In genomic region chr1:88699401-88699800, GRCm38 (mm10) we compare ENCODE assay signal across 8 mouse cellular contexts. TPM values are rescaled to one million over a fixed set of nuclear protein-coding genes. Genes with fewer than 3 reads are reported as not detected.
DNase-seq lines count a peak whose midpoint lies in the region; ATAC-seq lines count a peak whose summit lies in the region.

No protein-coding gene starts in this region.

- peak; percentile 76 to 77 for DNase-seq in right cerebral cortex, postnatal 10 days (ENCODE audit: low spot score in 2 of 2)
- no peak for DNase-seq in right cerebral cortex, postnatal 36 days (ENCODE audit: low spot score in 2 of 2)
- peak; percentile 88 for DNase-seq in embryo, embryonic 10 days (ENCODE audit: low spot score)
- DNase-seq in kidney, postnatal 36 days = peak; percentile 39 to 52
- no peak for DNase-seq in frontal cortex, postnatal 25 days (ENCODE audit: low spot score in 2 of 2)

- peaks cover 13% of the 10 kb centered on the region for H3K4me1 ChIP-seq in heart, embryonic 15.5 days (replicated peaks)
- H3K4me1 ChIP-seq in midbrain, embryonic 13.5 days (replicated peaks) = peaks cover 29% of the 10 kb centered on the region

- no peaks in the 10 kb centered on the region for H3K36me3 ChIP-seq in heart, embryonic 15.5 days
- peaks cover 20% of the 10 kb centered on the region for H3K36me3 ChIP-seq in midbrain, embryonic 13.5 days

- peak overlapping the region; percentile 76 for H3K4me2 ChIP-seq in heart, embryonic 15.5 days
- H3K4me2 ChIP-seq in midbrain, embryonic 13.5 days (replicated peaks) = peak overlapping the region; percentile 75

- WGBS in heart, embryonic 15.5 days = 21% methylated on average over 5 of the region's 5 CpGs
- WGBS in midbrain, embryonic 13.5 days = 4% methylated on average over 5 of the region's 5 CpGs

- H3K27ac ChIP-seq in heart, embryonic 15.5 days = peak overlapping the region; percentile 89
- peak overlapping the region; percentile 98 for H3K27ac ChIP-seq in midbrain, embryonic 13.5 days

- ATAC-seq in heart, embryonic 15.5 days (replicated peaks; ENCODE audit: insufficient number of reproducible peaks, insufficient read depth, low FRiP score, low read depth) = no peak
- no peak for ATAC-seq in midbrain, embryonic 13.5 days
- no peak for ATAC-seq in megakaryocyte progenitor cell, adult 5-6 weeks (replicated peaks; ENCODE audit: poor library complexity)

- H3K9me3 ChIP-seq in heart, embryonic 15.5 days (replicated peaks) = no peaks in the 10 kb centered on the region
- no peaks in the 10 kb centered on the region for H3K9me3 ChIP-seq in midbrain, embryonic 13.5 days

- no peaks in the 10 kb centered on the region for H3K27me3 ChIP-seq in heart, embryonic 15.5 days
- peaks cover 5% of the 10 kb centered on the region; the same call in 1 of the 2 replicates for H3K27me3 ChIP-seq in midbrain, embryonic 13.5 days

- H3K4me3 ChIP-seq in heart, embryonic 15.5 days = peak overlapping the region; percentile 88
- H3K4me3 ChIP-seq in midbrain, embryonic 13.5 days (replicated peaks) = peak overlapping the region; percentile 95

- H3K9ac ChIP-seq in heart, embryonic 15.5 days = 0 out of 2 replicates have a peak overlapping the region, but pooled peaks have one; percentile 83
- peak overlapping the region; percentile 100 for H3K9ac ChIP-seq in midbrain, embryonic 13.5 days (replicated peaks)

RNA-seq across cellular contexts. Expression of gene Arl4c, which starts 2.6 kb away (rescaled TPM):
- 7.0 and 9.2 TPM in 2 replicates for polyA plus RNA-seq in heart, embryonic 15.5 days (2015; fragmentation: Nextera tagmentation; extraction: Ambion mirVana)
- polyA plus RNA-seq in midbrain, embryonic 13.5 days (2015; fragmentation: Nextera tagmentation; extraction: Ambion mirVana) = 45.6 and 47.7 TPM in 2 replicates
- total RNA-seq in megakaryocyte progenitor cell, adult 5-6 weeks (2015) = 3.3 and 5.5 TPM in 2 replicates
- total RNA-seq in megakaryocyte progenitor cell, adult 5-6 weeks (2017) = 4.5 and 5.0 TPM in 2 replicates

Comparison
In these comparisons a context has a peak if more than half of its experiments do, and no peak if none do; other contexts are left out.
1. DNase-seq: peak in right cerebral cortex, postnatal 10 days (2 of 2), embryo, embryonic 10 days (single experiment) and kidney, postnatal 36 days (2 of 2); none in right cerebral cortex, postnatal 36 days (0 of 2) and frontal cortex, postnatal 25 days (0 of 2).